ENCODE assay signal across 16 mouse cellular contexts in the genomic region with DNA sequence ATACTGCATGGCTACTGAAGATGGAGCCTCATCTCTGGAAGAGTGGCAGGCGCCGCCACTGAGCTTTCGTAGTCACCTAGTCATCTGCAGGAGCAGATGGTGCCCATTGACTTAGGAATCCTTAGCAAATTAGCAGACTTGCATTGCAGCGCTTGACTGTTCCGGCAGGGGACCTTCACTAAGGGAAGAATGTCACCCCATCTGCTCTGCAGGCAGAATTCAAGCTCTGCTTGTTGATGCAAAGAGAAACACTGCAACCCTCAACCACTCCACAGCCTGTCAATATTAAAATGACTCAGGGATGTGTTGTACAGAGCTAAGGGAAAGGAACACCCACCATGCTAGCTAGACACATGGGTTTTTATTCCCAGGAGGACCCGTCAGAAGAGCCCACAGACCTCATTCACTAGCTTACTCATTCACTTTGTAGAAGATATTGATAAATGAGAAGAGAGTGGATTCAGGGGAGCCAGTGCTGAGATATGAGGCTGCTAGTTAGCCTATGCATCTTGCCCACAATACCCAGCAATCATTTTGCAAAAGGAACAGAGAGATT.
DNase-seq lines count a peak whose midpoint lies in the region; TF ChIP-seq lines count a peak whose summit lies in the region.
"Had no signal": no experiment of that assay in that cellular context is flagged by ENCODE, and none has a peak within 500 bp of the region (broad histone marks: within the 10 kb centered on the region; RNA-seq: fewer than 3 reads in every experiment).

No protein-coding gene starts in this region.

- no peak for TF ChIP-seq POLR2A in lung, adult 2 months (IDR thresholded peaks at IDR 0.05; ENCODE audit: borderline replicate concordance, extremely low read depth, low read depth, low read length)

- no peaks in the 10 kb centered on the region for H3K4me1 ChIP-seq in lung, adult 2 months (ENCODE audit: control insufficient read depth, insufficient read depth, low read length)
- H3K4me1 ChIP-seq: embryonic facial prominence, embryonic 15.5 days; forebrain, embryonic 15.5 days; lung, embryonic 15.5 days; neural tube, embryonic 12.5 days had no signal

- 88% methylated on average over 6 of the region's 6 CpGs for WGBS in lung, adult 2 months

- H3K4me3 ChIP-seq in lung, adult 2 months (replicated peaks; ENCODE audit: extremely low read depth, low read depth, low read length): no peak overlapping the region
- H3K4me3 ChIP-seq: embryonic facial prominence, embryonic 15.5 days; forebrain, embryonic 15.5 days; lung, embryonic 15.5 days; neural tube, embryonic 12.5 days had no signal

- TF ChIP-seq CTCF in lung, adult 2 months (IDR thresholded peaks at IDR 0.05; ENCODE audit: insufficient read depth, low read length): no peak

- intact Hi-C loops in left cerebral cortex, postnatal 10 days (cut with DNase I): no loop called here

- peak; percentile 18 to 24 for DNase-seq in cerebellum, postnatal 10 days
- no peak for DNase-seq in cerebellum, adult 11-12 months
- peak; percentile 9 to 15 for DNase-seq in left cerebral cortex, postnatal 10 days (ENCODE audit: extremely low spot score in 1 of 2, low spot score in 2 of 2)
- DNase-seq in left cerebral cortex, adult 18-20 months (ENCODE audit: low spot score in 2 of 2): no peak
- peak; percentile 55 to 61 for DNase-seq in layer of hippocampus, adult 8-10 months (ENCODE audit: low spot score in 2 of 2)
- DNase-seq in right cerebral cortex, postnatal 10 days (ENCODE audit: low spot score in 2 of 2): peak; percentile 30 to 36
- DNase-seq in lung, adult 2 months: no peak
- DNase-seq in thymus, postnatal 10 days (ENCODE audit: low spot score in 2 of 2): no peak
- DNase-seq: cerebellum, adult 2 months; gastrocnemius, postnatal 25 days; kidney, adult 8-10 months; thymus, postnatal 25 days had no signal

Comparison
In these comparisons a context has a peak if more than half of its experiments do, and no peak if none do; other contexts are left out.
1. DNase-seq: peak in cerebellum, postnatal 10 days (2 of 2), left cerebral cortex, postnatal 10 days (2 of 2), layer of hippocampus, adult 8-10 months (2 of 2) and right cerebral cortex, postnatal 10 days (2 of 2); none in cerebellum, adult 11-12 months (single experiment), left cerebral cortex, adult 18-20 months (0 of 2), lung, adult 2 months (single experiment) and thymus, postnatal 10 days (0 of 2).